Mouse (Mus musculus) midbrain, embryonic 14.5 days (tissue): ENCODE results near the gene Ncam1. TPM values are rescaled to one million over a fixed set of nuclear protein-coding genes. Genes with fewer than 3 reads are reported as not detected.

Experiments used
- ATAC-seq: fragments of 200-750 bp; cut with Nextera tagmentation; 2 replicates; pipeline ENCODE4 v1.8.0; 2017; ENCODE audit warnings: moderate number of reproducible peaks, moderate library complexity; ENCODE audit not compliant: low FRiP score, low TSS enrichment
- DNase-seq: peaks from one replicate; pipeline ENCODE4 v3.0.0-alpha.2; 2015
- H3K27ac ChIP-seq: fragments of 300-500 bp; sonication (generic); replicated peaks from 2 replicates; pipeline ENCODE4 v1.5.1; 2014; ENCODE audit warnings: mild to moderate bottlenecking, low read depth, low read length, moderate library complexity
- H3K27me3 ChIP-seq: fragments of 300-500 bp; sonication (generic); 2 replicates; pipeline ENCODE4 v1.6.1; 2014; ENCODE audit warnings: low read length, control low read depth, mixed read lengths; ENCODE audit not compliant: control insufficient read depth, insufficient read depth
- H3K36me3 ChIP-seq: fragments of 300-500 bp; sonication (generic); 2 replicates; pipeline ENCODE4 v1.6.1; 2014; ENCODE audit warnings: low read length, control low read depth; ENCODE audit not compliant: control insufficient read depth, insufficient read depth
- H3K4me1 ChIP-seq: fragments of 300-500 bp; sonication (generic); 2 replicates; pipeline ENCODE4 v1.6.1; 2014; ENCODE audit warnings: mild to moderate bottlenecking, antibody characterized with exemption, low read length, control low read depth; ENCODE audit not compliant: control insufficient read depth, insufficient read depth
- H3K4me2 ChIP-seq: fragments of 300-500 bp; sonication (generic); 2 replicates; pipeline ENCODE4 v1.6.1; 2014; ENCODE audit warnings: mild to moderate bottlenecking, low read length, moderate library complexity
- H3K4me3 ChIP-seq: fragments of 300-500 bp; sonication (generic); replicated peaks from 2 replicates; pipeline ENCODE4 v1.5.1; 2014; ENCODE audit warnings: low read depth, low read length
- H3K9ac ChIP-seq: fragments of 300-500 bp; sonication (generic); replicated peaks from 2 replicates; pipeline ENCODE4 v1.6.1; 2014; ENCODE audit warnings: mild to moderate bottlenecking, low read length, moderate library complexity
- H3K9me3 ChIP-seq: fragments of 300-500 bp; sonication (generic); 2 replicates; pipeline ENCODE4 v1.6.1; 2016; ENCODE audit warnings: low read length, control low read depth, mixed read lengths; ENCODE audit not compliant: control insufficient read depth
- WGBS: fragments of 180-500 bp; shearing (Covaris S2); extraction: QIAGEN DNeasy Blood & Tissue Kit; methylation state at CpG from one replicate; pipeline ENCODE4 v1.1.7; 2014; 5-methylcytosine and 5-hydroxymethylcytosine counted together
- polyA plus RNA-seq: library from polyadenylated mRNA; unstranded; fragments of >200 nt; fragmentation: Nextera tagmentation; extraction: Ambion mirVana; gene quantifications from 2 replicates; pipeline ENCODE4 v1.2.1, GENCODE M21; 2014

Ncam1 gene
- 389 and 477 TPM in 2 replicates for polyA plus RNA-seq

GRCm38 (mm10) chr9:49798806-49799205 is at the start of gene Ncam1:
Gene Ncam1 (minus strand): TSS chr9:49798925.
- H3K4me3 ChIP-seq = peak within 1 kb of the TSS; percentile 94
- H3K4me2 ChIP-seq = peak within 1 kb of the TSS; percentile 69
- WGBS = under 1% methylated on average over 23 of the region's 23 CpGs
- peak within 1 kb of the TSS; percentile 98 for H3K27ac ChIP-seq
- H3K27me3 ChIP-seq = no peaks in the 10 kb centered on the region
- ATAC-seq = peak; percentile 74
- peak within 1 kb of the TSS; percentile 98 for H3K9ac ChIP-seq
- DNase-seq = peak; percentile 99
- no peaks in the 10 kb centered on the region for H3K9me3 ChIP-seq
- peaks cover 27% of the 10 kb centered on the region for H3K4me1 ChIP-seq
- no peaks in the 10 kb centered on the region for H3K36me3 ChIP-seq

GRCm38 (mm10) chr9:49834013-49834412 is 35.3 kb upstream of the Ncam1 start:
- 95% methylated on average over 1 of the region's 1 CpGs for WGBS
- Histone ChIP-seq H3K4me3 (no peak overlapping the region), H3K9ac (no peak overlapping the region), H3K27me3 (no peaks in the 10 kb centered on the region), H3K27ac (no peak overlapping the region), H3K4me2 (no peak overlapping the region), H3K4me1 (0 out of 2 replicates have a peak, but pooled peaks cover 5% of the 10 kb centered on the region), H3K36me3 (no peaks in the 10 kb centered on the region), H3K9me3 (no peaks in the 10 kb centered on the region)
- DNase-seq (no peak), ATAC-seq (no peak)

DNA sequence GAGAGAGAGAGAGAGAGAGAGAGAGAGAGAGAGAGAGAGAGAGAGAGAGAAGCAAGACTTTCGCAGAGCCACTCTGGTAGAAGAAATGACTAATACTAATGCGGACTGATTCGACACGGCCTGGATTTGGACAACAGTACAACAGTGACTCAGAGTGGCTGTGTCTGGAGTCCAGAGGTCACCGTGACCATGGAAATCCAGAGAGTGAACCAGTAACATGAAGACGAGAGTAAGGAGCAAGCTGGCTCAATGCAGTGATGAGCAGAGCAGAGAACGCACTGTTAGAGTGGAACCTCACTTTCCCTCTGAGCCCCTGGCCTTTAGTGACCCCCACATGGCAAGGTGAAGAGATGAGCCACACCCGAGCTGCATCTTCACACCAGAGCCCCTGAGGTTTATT is 28.9 kb upstream of the Ncam1 start:
- ATAC-seq (no peak), DNase-seq (no peak)
- no peak overlapping the region for H3K27ac ChIP-seq
- 0 out of 2 replicates have a peak, but pooled peaks cover 5% of the 10 kb centered on the region for H3K4me1 ChIP-seq
- 92% methylated on average over 8 of the region's 8 CpGs for WGBS
- H3K27me3 ChIP-seq = no peaks in the 10 kb centered on the region
- H3K36me3 ChIP-seq = no peaks in the 10 kb centered on the region
- H3K9me3 ChIP-seq = no peaks in the 10 kb centered on the region
- no peak overlapping the region for H3K4me3 ChIP-seq
- no peak overlapping the region for H3K9ac ChIP-seq
- no peak overlapping the region for H3K4me2 ChIP-seq

DNA sequence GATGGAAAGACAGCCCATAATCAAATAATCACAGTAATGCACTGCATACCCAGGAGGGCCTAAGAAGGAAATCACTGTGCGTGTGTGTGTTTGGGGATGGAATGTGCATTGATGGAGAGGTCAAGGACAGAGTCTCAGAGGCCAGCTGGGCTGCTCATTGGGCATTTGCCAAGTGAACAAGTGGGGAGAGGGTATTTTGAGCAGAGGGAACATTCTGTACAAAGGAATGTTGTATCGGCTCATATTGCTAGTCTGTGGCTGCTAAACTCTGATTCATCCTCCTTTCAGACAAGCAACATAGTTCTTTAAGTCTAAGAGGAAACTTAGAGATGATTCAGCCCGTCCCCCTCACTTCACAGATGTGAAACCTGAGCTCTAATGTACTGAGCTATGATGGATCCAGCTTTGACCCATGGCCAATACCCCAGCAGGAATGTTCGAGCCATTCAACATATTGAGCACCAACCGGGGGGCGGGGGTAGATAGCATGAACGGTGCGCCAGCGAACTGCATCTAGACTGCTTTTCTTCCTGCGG is 17.5 kb upstream of the Ncam1 start:
- no peaks in the 10 kb centered on the region for H3K36me3 ChIP-seq
- no peaks in the 10 kb centered on the region for H3K27me3 ChIP-seq
- no peak overlapping the region for H3K27ac ChIP-seq
- no peaks in the 10 kb centered on the region for H3K4me1 ChIP-seq
- H3K4me3 ChIP-seq = no peak overlapping the region
- no peak for DNase-seq
- ATAC-seq = no peak
- H3K4me2 ChIP-seq = no peak overlapping the region
- no peak overlapping the region for H3K9ac ChIP-seq
- 82% methylated on average over 10 of the region's 10 CpGs for WGBS
- no peaks in the 10 kb centered on the region for H3K9me3 ChIP-seq

- Histone ChIP-seq H3K27ac (no peak overlapping the region), H3K27me3 (no peaks in the 10 kb centered on the region), H3K36me3 (no peaks in the 10 kb centered on the region), H3K4me2 (no peak overlapping the region), H3K4me3 (no peak overlapping the region), H3K4me1 (no peaks in the 10 kb centered on the region), H3K9me3 (no peaks in the 10 kb centered on the region), H3K9ac (no peak overlapping the region)
- WGBS = 91% methylated on average over 2 of the region's 2 CpGs
- DNase-seq (no peak), ATAC-seq (no peak)
Measured at GRCm38 (mm10) chr9:49814442-49814841, 15.7 kb upstream of the Ncam1 start.

DNA sequence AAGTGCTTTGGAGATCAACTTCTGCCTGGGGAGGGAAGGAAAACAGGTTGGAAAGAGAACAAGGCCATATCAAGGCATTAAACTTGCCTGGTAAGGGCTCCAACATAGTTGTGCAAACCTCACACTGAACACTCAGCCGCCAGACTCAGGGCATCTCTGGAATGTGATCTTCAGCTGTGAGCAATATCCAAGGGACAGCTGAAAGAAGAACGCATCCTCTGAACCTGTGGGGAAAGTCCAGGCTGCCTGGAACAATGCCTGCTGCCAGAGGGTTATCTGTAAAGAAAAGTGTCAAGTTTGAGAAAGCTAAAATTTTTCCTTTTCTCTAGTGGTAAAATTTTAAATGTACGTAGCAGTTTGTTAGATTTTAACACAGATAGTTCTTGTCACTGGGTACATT is 4.5 kb upstream of the Ncam1 start:
- no peaks in the 10 kb centered on the region for H3K9me3 ChIP-seq
- no peak for DNase-seq
- no peak overlapping the region for H3K4me2 ChIP-seq
- H3K27ac ChIP-seq = no peak overlapping the region
- H3K9ac ChIP-seq = no peak overlapping the region
- H3K27me3 ChIP-seq = no peaks in the 10 kb centered on the region
- 78% methylated on average over 3 of the region's 3 CpGs for WGBS
- no peak for ATAC-seq
- peaks cover 7% of the 10 kb centered on the region; the same call in 1 of the 2 replicates for H3K4me1 ChIP-seq
- H3K4me3 ChIP-seq = no peak overlapping the region
- no peaks in the 10 kb centered on the region for H3K36me3 ChIP-seq

GRCm38 (mm10) chr9:49797821-49798571 is 729 bp downstream of the Ncam1 start:
- H3K27me3 ChIP-seq = no peaks in the 10 kb centered on the region
- no peaks in the 10 kb centered on the region for H3K36me3 ChIP-seq
- DNase-seq (peak; percentile 89), ATAC-seq (peak; percentile 77)
- H3K9me3 ChIP-seq = no peaks in the 10 kb centered on the region
- peak overlapping the region; percentile 98 for H3K27ac ChIP-seq
- peak overlapping the region; percentile 69 for H3K4me2 ChIP-seq
- peak overlapping the region; percentile 94 for H3K4me3 ChIP-seq
- H3K4me1 ChIP-seq = peaks cover 36% of the 10 kb centered on the region
- peak overlapping the region; percentile 98 for H3K9ac ChIP-seq
- under 1% methylated on average over 58 of the region's 58 CpGs for WGBS

GRCm38 (mm10) chr9:49797508-49797820 is 1.3 kb downstream of the Ncam1 start:
- no peak for DNase-seq
- no peaks in the 10 kb centered on the region for H3K27me3 ChIP-seq
- under 1% methylated on average over 15 of the region's 15 CpGs for WGBS
- H3K4me3 ChIP-seq = peak overlapping the region; percentile 94
- peak overlapping the region; percentile 69 for H3K4me2 ChIP-seq
- no peaks in the 10 kb centered on the region for H3K36me3 ChIP-seq
- H3K4me1 ChIP-seq = peaks cover 41% of the 10 kb centered on the region
- H3K9ac ChIP-seq = peak overlapping the region; percentile 98
- H3K27ac ChIP-seq = peak overlapping the region; percentile 98
- ATAC-seq = no peak
- H3K9me3 ChIP-seq = no peaks in the 10 kb centered on the region
